Mouse (Mus musculus) limb, embryonic 15.5 days (tissue): Measurements from ENCODE around the gene Erbb4. TPM values are rescaled to one million over a fixed set of nuclear protein-coding genes. Genes with fewer than 3 reads are reported as not detected.

Source experiments
- ATAC-seq: fragments of 200-750 bp; cut with Nextera tagmentation; 2 replicates; pipeline ENCODE4 v1.8.0; 2017; ENCODE audit warnings: low read depth, moderate TSS enrichment; ENCODE audit not compliant: insufficient number of reproducible peaks, low FRiP score, low TSS enrichment
- H3K27ac ChIP-seq: fragments of 300-500 bp; sonication (generic); 2 replicates; pipeline ENCODE4 v1.5.1; 2015; ENCODE audit warnings: moderate library complexity, mild to moderate bottlenecking, inconsistent platforms
- H3K27me3 ChIP-seq: fragments of 300-500 bp; sonication (generic); 2 replicates; pipeline ENCODE4 v1.6.1; 2015; ENCODE audit warnings: inconsistent platforms
- H3K36me3 ChIP-seq: fragments of 300-500 bp; sonication (generic); 2 replicates; pipeline ENCODE4 v1.6.1; 2015; ENCODE audit warnings: inconsistent platforms
- H3K4me1 ChIP-seq: fragments of 300-500 bp; sonication (generic); 2 replicates; pipeline ENCODE4 v1.6.1; 2015; ENCODE audit warnings: inconsistent platforms
- H3K4me2 ChIP-seq: fragments of 300-500 bp; sonication (generic); 2 replicates; pipeline ENCODE4 v1.6.1; 2015; ENCODE audit warnings: mild to moderate bottlenecking, inconsistent platforms
- H3K4me3 ChIP-seq: fragments of 300-500 bp; sonication (generic); 2 replicates; pipeline ENCODE4 v1.5.1; 2015; ENCODE audit warnings: mild to moderate bottlenecking, inconsistent platforms
- H3K9ac ChIP-seq: fragments of 300-500 bp; sonication (generic); 2 replicates; pipeline ENCODE4 v1.6.1; 2015; ENCODE audit warnings: inconsistent platforms
- H3K9me3 ChIP-seq: fragments of 300-500 bp; sonication (generic); 2 replicates; pipeline ENCODE4 v1.6.1; 2016; ENCODE audit warnings: inconsistent platforms
- WGBS: fragments of 180-500 bp; shearing (Covaris S2); methylation state at CpG from one replicate; pipeline ENCODE4 v1.1.7; 2015; 5-methylcytosine and 5-hydroxymethylcytosine counted together
- polyA plus RNA-seq: library from polyadenylated mRNA; unstranded; fragments of >200 nt; fragmentation: Nextera tagmentation; extraction: Ambion mirVana; gene quantifications from 2 replicates; pipeline ENCODE4 v1.2.1, GENCODE M21; 2015

The Erbb4 gene
- polyA plus RNA-seq, 1 experiment from 2014 or later = 1.6 TPM

GRCm38 (mm10) chr1:69105493-69106321, 2.2 kb downstream of the Erbb4 start:
- Histone ChIP-seq H3K27me3 (peaks cover 60% of the 10 kb centered on the region), H3K9me3 (no peaks in the 10 kb centered on the region), H3K9ac (peak overlapping the region; percentile 26; the same call in 1 of the 2 replicates), H3K27ac (no peak overlapping the region), H3K4me3 (peak overlapping the region; percentile 62), H3K36me3 (no peaks in the 10 kb centered on the region), H3K4me1 (peaks cover 32% of the 10 kb centered on the region), H3K4me2 (peak overlapping the region; percentile 100)
- ATAC-seq = no peak
- under 1% methylated on average over 29 of the region's 29 CpGs for WGBS

- Histone ChIP-seq H3K4me3 (peak overlapping the region; percentile 62), H3K9me3 (no peaks in the 10 kb centered on the region), H3K9ac (no peak overlapping the region), H3K4me2 (peak overlapping the region; percentile 100), H3K27ac (no peak overlapping the region), H3K4me1 (peaks cover 32% of the 10 kb centered on the region), H3K27me3 (peaks cover 60% of the 10 kb centered on the region), H3K36me3 (no peaks in the 10 kb centered on the region)
- WGBS = 3% methylated on average over 13 of the region's 13 CpGs
- ATAC-seq = no peak
These were observed 2.8 kb downstream of the Erbb4 start for GRCm38 (mm10) chr1:69105096-69105492.

GRCm38 (mm10) chr1:69103211-69103706, 4.6 kb downstream of the Erbb4 start:
- H3K27ac ChIP-seq = no peak overlapping the region
- no peak overlapping the region for H3K9ac ChIP-seq
- ATAC-seq = no peak
- no peak overlapping the region for H3K4me3 ChIP-seq
- H3K27me3 ChIP-seq = peaks cover 45% of the 10 kb centered on the region
- 79% methylated on average over 6 of the region's 6 CpGs for WGBS
- H3K9me3 ChIP-seq = no peaks in the 10 kb centered on the region
- no peaks in the 10 kb centered on the region for H3K36me3 ChIP-seq
- no peak overlapping the region for H3K4me2 ChIP-seq
- H3K4me1 ChIP-seq = peaks cover 32% of the 10 kb centered on the region

GRCm38 (mm10) chr1:69101670-69102069, 6.2 kb downstream of the Erbb4 start:
- Histone ChIP-seq H3K9ac (no peak overlapping the region), H3K36me3 (no peaks in the 10 kb centered on the region), H3K27me3 (peaks cover 31% of the 10 kb centered on the region), H3K9me3 (no peaks in the 10 kb centered on the region), H3K4me1 (peaks cover 18% of the 10 kb centered on the region), H3K4me2 (no peak overlapping the region), H3K4me3 (no peak overlapping the region), H3K27ac (no peak overlapping the region)
- WGBS = 84% methylated on average over 2 of the region's 2 CpGs
- no peak for ATAC-seq

DNA sequence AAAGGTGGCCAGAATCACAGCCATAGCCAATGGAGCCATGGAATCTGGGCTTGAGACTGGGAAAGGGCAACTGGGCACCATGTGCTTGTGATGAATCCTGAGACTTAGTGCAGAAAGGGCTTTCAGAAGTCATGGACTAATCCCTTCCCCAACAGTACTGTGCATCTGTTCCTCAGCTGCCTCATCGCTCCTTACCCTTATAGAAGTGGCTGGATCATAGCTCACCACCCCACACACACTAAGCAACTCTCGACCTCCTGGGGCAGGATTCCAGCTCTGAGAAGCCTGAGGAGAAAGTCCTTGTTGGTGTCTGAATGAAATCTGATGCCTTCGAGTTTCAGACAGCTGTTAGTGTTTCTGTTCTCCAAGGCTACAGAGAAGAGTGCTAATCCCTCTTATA, 14.8 kb downstream of the Erbb4 start:
- 27% methylated on average over 3 of the region's 3 CpGs for WGBS
- ATAC-seq = peak; percentile 55; the same call in 1 of the 2 replicates

GRCm38 (mm10) chr1:69089331-69089730, 18.5 kb downstream of the Erbb4 start:
- no peak for ATAC-seq
- no peak overlapping the region for H3K4me3 ChIP-seq
- WGBS = 68% methylated on average over 1 of the region's 1 CpGs

More for the DNA sequence above, 14.8 kb downstream of the Erbb4 start:
- H3K4me3 ChIP-seq = no peak overlapping the region
- H3K27me3 ChIP-seq = no peaks in the 10 kb centered on the region
- no peaks in the 10 kb centered on the region for H3K4me1 ChIP-seq
- H3K9me3 ChIP-seq = no peaks in the 10 kb centered on the region
- no peak overlapping the region for H3K9ac ChIP-seq
- H3K36me3 ChIP-seq = no peaks in the 10 kb centered on the region
- no peak overlapping the region for H3K4me2 ChIP-seq
- no peak overlapping the region for H3K27ac ChIP-seq

GRCm38 (mm10) chr1:69085753-69086152, 22.1 kb downstream of the Erbb4 start:
- ATAC-seq = no peak
- 73% methylated on average over 6 of the region's 6 CpGs for WGBS
- no peaks in the 10 kb centered on the region for H3K9me3 ChIP-seq

More at GRCm38 (mm10) chr1:69089331-69089730, 18.5 kb downstream of the Erbb4 start:
- Histone ChIP-seq H3K27me3 (no peaks in the 10 kb centered on the region), H3K4me1 (no peaks in the 10 kb centered on the region), H3K27ac (no peak overlapping the region), H3K9me3 (no peaks in the 10 kb centered on the region), H3K9ac (no peak overlapping the region), H3K4me2 (no peak overlapping the region), H3K36me3 (no peaks in the 10 kb centered on the region)

DNA sequence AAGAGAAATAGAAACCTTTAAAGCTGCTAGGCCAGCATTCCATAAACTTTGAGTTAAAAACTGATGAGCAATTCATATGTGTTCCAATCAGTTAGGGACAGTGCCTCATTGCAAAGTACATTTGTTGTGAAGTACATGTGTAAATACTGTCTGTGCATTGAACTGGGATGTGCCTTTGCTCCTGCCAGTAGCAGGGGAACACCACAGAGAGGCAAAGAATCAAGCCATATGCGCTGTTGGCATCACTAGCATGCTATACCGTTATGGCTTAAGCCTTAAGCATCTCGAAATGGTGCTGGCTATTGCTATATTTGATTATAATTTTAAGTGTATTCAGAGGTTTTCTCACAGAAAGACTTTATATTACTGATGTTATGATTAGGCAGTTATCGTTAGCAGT, 58.9 kb downstream of the Erbb4 start:
- no peak overlapping the region for H3K4me3 ChIP-seq
- no peak overlapping the region for H3K27ac ChIP-seq
- H3K9me3 ChIP-seq = no peaks in the 10 kb centered on the region
- H3K27me3 ChIP-seq = no peaks in the 10 kb centered on the region
- H3K36me3 ChIP-seq = no peaks in the 10 kb centered on the region
- 74% methylated on average over 4 of the region's 4 CpGs for WGBS
- H3K9ac ChIP-seq = no peak overlapping the region
- H3K4me2 ChIP-seq = no peak overlapping the region
- no peaks in the 10 kb centered on the region for H3K4me1 ChIP-seq
- ATAC-seq = no peak

More at GRCm38 (mm10) chr1:69085753-69086152, 22.1 kb downstream of the Erbb4 start:
- Histone ChIP-seq H3K4me2 (no peak overlapping the region), H3K27ac (no peak overlapping the region), H3K4me3 (no peak overlapping the region), H3K27me3 (no peaks in the 10 kb centered on the region), H3K36me3 (no peaks in the 10 kb centered on the region), H3K4me1 (no peaks in the 10 kb centered on the region), H3K9ac (no peak overlapping the region)

GRCm38 (mm10) chr1:69046228-69046978, 61.5 kb downstream of the Erbb4 start:
- H3K9me3 ChIP-seq = no peaks in the 10 kb centered on the region
- H3K36me3 ChIP-seq = no peaks in the 10 kb centered on the region
- no peak overlapping the region for H3K9ac ChIP-seq
- no peak overlapping the region for H3K27ac ChIP-seq
- H3K27me3 ChIP-seq = no peaks in the 10 kb centered on the region
- H3K4me2 ChIP-seq = no peak overlapping the region
- WGBS = 71% methylated on average over 11 of the region's 11 CpGs
- no peaks in the 10 kb centered on the region for H3K4me1 ChIP-seq
- ATAC-seq = no peak
- no peak overlapping the region for H3K4me3 ChIP-seq

GRCm38 (mm10) chr1:69027816-69028215, 80.0 kb downstream of the Erbb4 start:
- WGBS = 79% methylated on average over 5 of the region's 5 CpGs
- no peak overlapping the region for H3K4me2 ChIP-seq
- H3K4me3 ChIP-seq = no peak overlapping the region
- no peak for ATAC-seq
- no peak overlapping the region for H3K9ac ChIP-seq
- H3K4me1 ChIP-seq = no peaks in the 10 kb centered on the region
- no peaks in the 10 kb centered on the region for H3K36me3 ChIP-seq
- no peak overlapping the region for H3K27ac ChIP-seq
- H3K9me3 ChIP-seq = no peaks in the 10 kb centered on the region
- H3K27me3 ChIP-seq = no peaks in the 10 kb centered on the region

- no peak for ATAC-seq
- H3K4me2 ChIP-seq = no peak overlapping the region
- 44% methylated on average over 3 of the region's 3 CpGs for WGBS
- H3K9me3 ChIP-seq = no peaks in the 10 kb centered on the region
- H3K27ac ChIP-seq = no peak overlapping the region
- no peaks in the 10 kb centered on the region for H3K36me3 ChIP-seq
- H3K27me3 ChIP-seq = no peaks in the 10 kb centered on the region
- no peaks in the 10 kb centered on the region for H3K4me1 ChIP-seq
- no peak overlapping the region for H3K4me3 ChIP-seq
- no peak overlapping the region for H3K9ac ChIP-seq
These were observed 83.0 kb downstream of the Erbb4 start for GRCm38 (mm10) chr1:69024858-69025257.
